Mouse (Mus musculus): ENCODE measurements around the gene Zbtb48.

Gene Zbtb48

DNA sequence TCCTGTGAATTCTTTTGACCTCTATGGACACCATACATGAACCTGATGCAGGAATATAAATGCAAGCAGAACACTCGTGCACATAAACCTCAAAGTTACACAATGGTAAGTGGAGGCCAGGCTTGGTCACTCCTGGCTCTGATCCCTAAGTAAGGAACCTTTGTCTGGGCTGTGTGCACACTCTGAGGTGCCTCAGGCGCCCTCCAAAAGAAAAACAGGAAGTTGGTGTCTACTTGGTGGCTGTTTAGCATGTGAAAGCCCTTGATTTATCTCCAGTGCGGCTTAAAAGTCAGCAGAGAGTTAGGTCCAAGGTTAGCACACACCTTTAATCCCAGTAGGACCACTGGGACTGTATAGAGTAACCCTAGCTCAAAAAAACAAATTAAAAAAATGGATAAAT lies 28.0 kb downstream of the Zbtb48 start:
- no peak for DNase-seq

DNA sequence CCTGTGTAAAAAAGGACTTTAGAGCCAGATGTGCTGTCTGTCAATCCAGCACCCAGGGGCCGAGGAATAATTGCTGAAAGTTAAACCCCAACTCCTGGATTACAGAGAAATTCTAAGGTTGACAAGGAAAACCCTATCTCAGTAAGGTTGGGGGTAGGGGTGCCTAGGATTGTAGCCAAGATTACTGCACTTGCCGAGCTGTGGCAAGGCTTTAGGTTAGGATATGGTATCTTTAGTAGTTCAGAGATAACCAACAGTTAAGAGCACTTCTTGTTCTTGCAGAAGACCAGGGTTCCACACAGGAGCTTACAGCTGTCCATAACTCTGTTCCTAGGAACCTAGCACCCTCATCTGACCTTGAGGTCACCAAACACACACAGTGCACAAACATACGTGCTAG lies 29.8 kb downstream of the Zbtb48 start:
- DNase-seq = no peak

DNA sequence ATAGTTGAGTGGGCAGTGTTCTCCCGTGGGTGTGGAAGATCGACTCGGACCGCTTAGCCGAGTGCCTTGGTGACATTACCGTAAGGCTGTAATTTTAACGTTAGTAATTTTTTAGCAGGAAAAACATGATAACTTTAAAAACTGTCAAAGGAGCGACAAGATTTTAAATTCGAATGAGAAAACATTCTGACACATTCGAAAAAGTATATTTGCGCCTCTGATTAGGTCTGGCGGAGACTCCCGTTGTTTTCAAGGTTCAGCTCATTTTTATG lies 30.6 kb downstream of the Zbtb48 start:
- no peak for DNase-seq

DNA sequence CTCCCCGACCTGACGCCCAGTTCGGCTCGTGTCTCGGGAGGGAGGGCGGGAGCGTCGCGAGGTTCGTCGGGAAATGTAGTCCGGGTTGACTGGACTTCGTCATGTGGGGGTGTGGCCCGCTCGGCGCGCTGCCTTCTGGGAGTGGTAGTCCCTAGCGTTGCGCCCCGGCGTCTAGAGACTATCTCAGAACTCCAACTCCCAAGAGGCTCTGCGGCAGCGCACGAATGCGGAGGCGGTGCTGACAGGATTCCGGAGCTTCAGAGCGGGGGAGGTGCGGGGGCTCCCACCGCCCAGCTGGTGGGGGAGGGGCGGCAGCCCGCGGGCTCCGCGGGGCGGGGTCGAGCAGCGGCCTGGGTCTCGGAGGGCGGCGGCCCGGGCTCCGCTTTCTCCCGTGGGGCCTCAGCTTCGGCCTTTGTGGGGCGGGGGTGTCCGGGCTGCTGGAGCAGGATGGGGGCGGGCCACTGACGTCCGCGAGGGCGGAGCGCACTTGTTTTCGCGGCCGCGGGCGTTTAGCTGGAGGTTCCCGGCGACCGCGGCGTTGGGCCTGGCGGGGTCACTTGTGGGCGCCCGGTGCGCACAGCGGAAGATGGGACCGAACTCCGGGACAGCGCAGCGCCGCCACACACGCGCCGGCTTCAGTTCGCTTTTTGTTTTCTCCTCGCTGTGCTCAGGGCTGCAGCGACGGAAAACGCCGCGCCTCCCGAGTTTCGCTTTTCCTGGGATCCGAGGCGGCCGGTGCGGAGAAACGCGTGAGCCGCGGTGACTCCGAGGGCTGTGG lies 31.1 kb downstream of the Zbtb48 start, which contains the start of gene Phf13:
Phf13 (minus strand) TSS at position 86 of the 778 bp plus-strand sequence.
- peak; percentile 99 for DNase-seq

DNA sequence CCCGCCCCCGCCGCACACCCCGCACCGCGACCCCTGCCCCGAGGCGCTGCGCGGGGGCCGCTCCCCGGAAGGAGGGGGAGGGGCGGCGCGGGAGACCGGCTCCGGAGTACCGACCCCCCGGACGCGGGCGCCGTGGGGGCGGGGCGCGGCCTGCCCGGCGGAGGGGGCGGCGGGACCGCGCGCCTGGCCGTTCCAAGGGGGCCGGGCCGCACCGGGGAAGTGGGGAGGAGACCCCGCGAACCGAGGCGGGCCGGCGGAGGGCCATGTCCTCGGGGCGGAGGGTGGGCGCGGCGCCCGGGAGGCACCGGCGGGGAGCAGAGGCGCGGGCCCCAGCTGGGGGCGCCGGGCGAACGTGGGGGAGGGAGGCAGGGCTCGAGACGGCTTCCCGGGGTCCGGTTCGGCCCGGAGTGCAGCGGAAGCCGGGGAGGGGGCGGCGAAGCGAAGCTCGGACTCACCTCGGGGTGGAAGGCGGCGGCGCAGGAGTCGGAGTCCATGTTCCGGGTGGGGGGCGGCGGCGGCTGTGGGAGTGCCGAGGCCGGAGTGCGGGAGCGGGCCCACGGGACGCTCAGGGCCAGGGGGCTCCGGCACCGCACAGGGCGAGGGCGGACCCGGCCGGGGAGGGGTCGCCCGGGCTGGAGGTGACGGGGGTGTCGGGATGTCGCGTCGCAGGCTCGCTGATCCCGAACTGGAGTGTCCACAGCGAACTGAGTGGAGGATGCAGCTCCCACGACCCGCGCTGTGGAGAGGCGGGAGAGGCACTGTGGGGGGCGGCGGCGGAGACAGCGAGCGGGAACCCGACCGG lies 31.9 kb downstream of the Zbtb48 start:
- peak; percentile 59 for DNase-seq

DNA sequence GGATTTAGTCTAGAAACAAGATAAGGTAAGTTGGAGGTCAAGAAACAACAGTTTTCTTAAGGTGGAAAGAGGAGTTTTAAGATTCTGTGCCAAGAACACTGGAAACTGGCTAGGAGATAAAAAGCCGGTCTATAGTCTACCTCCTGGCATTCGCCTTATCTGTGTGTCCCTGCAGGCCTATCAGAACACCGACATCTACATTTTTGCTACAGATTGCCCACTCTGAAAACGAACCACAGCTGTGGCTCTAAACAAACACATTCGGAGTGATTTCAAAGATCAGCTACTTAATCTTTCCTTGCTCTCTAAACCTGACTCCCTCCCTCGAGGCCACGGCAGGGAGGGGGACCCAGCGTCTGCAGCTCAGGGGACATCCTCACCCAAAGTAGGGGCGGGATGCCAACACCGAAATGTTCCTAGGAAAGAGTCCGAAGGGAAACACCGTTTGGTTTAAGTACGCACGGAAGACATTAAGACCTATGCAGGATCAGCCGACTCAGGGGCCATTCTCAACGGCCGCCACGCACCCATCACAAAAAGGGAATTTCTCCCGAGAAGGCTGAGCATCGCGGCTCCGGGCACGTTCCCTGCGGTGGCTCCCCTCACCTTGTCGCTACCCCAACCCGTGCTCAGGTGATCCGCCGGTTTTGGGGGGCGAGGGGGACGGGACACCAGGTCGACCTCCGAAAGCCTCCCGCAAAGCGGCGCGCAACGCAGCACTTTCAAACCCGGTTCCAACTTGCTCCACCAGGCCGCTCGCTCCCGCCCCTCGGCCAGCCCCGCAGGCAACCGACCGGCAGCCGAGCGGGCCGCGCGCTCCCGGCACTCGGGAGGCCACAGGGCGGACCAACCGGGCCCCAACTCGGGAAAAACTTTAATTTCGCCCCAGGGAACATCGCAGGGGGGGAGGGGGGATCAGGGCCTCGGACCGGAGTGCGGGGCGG lies 33.0 kb downstream of the Zbtb48 start:
- DNase-seq = peak; percentile 46

DNA sequence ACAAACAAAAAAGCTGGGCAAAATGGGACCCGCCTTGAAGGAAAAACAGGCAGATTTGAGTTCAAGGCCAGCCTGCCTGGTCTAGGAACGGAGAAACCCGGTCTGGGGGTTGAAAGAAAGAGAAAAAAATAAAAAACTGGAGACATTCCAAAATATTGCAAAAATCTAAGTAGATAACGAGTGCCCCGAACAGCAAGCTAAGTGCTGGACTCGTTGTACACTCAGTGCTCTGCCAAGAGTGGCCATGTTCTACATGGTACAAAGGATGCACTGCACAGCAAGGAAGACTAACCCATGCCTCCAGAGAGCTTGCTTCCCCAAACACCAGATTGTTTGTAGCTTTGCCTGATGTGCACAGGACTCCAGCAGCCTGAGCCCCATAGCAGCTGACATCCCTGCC lies 34.4 kb downstream of the Zbtb48 start:
- no peak for DNase-seq

DNA sequence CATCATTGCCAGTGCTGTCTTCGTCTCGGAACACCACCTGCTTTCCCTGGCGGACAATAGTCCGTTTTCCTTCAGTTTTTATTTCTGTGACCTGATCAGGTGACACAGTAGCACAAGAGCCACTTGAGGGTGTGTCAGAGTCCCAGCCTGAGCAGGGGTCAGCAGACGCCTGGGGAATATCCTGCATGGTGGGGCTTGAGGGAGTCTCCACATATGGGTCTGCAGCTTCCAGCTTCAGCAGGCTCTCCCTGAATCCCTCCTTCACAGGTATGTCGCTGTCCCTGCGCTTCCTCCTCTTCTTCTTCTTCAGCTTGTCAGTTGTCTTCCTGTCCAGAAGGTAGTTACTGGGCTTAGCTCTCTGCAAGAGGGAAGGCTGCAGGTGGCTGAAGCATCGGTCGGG lies 35.4 kb downstream of the Zbtb48 start:
- DNase-seq = no peak

DNA sequence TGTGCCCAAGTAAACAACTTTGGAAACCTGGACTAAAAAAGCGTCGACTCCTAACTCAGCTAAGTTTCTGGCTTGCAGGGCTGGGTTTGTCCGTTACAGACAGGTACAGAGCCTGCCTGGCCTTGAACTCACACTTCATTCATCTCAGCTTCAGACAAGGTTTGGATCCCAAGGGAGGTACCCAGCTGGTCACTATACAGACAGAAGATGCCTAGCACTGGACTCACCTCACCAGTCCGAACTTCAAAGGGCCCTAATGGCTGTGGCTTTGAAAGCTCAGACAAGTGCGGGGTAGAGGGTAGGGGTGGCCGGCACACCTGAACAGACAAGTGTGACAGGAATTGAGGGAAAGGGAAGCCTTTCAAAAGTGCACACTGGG lies 38.4 kb downstream of the Zbtb48 start:
- no peak for DNase-seq

DNA sequence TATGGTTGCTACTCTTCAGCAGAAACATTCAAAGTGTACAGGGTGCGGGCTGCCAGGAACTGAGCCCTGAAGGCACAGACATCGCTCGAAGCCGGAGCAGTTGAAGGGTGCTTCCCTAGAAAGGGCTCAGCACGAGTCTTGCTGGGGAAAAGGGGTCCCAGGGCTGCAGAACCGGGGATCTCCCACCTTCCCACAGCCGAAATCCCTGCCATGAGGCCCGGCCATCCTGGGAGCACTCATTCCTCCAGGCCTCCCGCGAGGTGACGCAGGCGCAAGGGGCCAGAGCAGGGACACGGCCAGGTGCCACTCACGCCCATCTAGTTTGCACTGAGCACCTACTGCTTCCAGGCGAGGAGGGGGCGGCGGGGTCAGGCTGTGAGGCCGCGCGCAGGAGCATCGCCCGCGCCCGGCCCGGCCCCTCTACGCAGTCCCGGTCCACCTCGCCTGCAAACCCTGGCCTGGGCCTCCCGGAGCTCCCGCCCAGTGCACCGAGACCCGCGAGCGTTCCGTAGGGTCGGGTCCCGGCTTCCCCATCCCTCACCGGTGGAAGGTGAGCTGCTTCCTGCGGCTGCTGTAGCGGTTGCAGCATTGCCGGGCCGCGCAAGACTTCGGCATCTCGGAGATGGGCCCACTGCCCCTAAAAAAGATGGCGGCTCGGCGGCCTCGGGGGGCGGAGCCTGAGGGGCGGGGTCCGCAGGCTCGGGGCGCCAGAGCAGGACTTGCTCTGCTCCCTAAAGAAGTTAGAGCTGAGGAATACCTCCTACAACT lies 38.9 kb downstream of the Zbtb48 start, which contains the start of gene Thap3:
Thap3 (minus strand) TSS at position 656 of the 768 bp plus-strand sequence.
- peak; percentile 90 for DNase-seq

DNA sequence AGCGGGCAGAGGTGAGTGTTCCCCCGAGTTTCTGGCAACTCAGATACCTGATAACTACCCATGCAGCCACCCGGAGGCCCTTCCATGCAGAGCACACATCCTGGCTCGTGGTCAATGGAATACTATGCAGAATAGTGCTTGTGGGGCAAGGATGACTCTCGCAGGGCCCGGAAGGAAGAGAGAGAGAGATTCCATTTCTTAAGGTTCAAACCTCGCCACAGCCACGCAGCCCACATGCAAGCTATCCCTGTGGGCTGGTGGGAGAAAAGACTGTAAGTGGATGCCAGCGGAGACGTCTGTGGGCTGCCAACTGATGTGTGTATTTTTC lies 39.5 kb downstream of the Zbtb48 start:
- no peak for DNase-seq

DNA sequence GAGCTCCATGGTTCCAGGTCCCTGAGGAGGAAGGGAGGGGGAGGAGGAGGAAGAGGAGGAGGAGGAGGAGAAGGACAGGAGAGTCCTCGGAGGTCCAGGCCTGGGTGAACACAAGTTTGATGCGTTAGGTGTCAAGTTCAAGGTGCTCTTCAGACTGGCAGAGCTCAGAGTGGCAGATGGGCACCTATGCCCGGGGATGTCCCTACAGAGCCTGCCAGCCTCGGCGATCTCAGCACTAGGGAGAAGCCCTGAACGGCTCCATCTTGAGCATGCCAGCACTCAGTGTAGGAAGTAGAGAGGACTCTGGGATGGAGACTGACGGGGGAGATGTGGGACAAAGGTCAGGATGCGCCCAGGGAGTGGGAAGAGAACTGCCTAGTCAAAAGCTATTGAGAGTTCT lies 40.8 kb downstream of the Zbtb48 start:
- DNase-seq = no peak

DNA sequence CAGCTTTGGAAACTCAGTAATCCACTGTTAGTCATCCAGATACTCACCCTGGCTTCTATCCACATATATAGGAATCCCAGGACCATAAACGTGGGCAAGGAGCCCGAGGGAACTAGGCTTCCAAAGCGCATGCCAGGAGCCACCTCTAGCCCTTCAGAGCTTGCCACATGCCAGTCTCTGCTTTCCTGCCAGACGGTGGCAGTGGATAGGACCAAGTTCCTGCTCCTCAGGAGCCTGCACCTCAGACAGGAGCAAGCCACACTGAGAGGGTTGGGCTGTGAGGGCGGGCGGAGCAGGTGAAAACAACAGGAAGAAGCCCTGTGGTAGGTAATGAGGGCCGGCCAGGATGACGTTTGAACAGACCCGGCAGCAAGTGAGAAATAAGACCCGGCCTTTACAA lies 41.6 kb downstream of the Zbtb48 start:
- DNase-seq = no peak

DNA sequence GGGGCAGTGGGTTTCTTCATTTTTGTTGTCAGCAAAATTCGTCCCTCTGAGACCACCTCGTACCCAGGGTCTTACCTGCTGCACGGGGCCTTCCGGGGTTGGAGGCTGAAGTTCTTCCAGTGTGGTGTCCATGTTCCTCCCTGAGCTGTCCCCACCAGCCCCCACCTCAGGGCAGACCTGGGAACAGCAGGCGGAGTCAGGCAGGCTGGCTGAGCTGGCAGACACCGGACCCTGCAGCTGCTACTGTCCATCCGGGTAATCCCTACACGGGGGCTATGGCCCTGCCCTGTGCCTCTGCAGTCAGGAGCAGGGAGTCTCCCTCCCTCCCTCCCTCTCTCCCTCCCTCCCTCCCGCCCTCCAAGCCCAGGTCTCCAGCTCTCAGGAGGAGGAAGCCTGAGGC lies 43.9 kb downstream of the Zbtb48 start:
- DNase-seq = peak; percentile 41

DNA sequence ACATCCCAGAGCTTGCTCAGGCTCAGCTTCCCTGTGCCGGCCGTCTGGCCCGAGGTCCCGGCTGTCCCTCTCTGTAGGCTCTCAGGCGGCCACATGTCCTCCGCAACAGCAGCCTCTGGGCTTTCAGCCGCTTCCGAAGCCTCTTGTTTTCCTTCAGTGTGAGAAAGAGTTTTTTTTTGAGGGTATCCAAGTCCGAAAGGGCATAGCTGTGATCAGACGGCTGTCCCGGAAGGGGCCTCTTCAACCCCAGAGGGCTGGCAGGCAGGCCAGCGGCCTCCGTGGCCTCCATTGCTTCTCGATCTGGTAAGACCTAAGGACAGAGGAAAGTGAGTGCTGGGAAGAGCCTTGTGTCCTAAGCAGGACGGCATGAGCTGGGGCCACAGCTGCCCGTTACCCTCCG lies 44.4 kb downstream of the Zbtb48 start:
- no peak for DNase-seq

DNA sequence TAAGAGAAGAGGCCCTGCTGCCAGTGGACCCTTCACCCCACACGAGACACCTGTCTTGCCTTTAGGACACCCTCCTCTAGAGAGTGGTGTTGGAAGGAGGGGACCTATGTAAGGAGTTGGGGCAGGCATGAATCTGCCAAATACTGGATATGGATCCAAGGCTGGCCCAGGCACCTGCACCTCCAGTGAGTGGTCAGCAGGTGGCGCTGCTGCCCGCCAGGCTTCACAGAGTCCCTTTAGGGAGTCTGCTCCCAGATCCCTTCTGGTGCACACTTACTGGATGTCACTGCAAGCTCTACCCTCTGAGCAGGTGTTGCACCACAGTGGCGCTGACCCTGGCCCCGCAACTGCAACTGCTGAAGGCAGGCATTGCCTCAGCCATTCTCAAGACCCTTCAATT lies 46.1 kb downstream of the Zbtb48 start:
- DNase-seq = peak; percentile 87

DNA sequence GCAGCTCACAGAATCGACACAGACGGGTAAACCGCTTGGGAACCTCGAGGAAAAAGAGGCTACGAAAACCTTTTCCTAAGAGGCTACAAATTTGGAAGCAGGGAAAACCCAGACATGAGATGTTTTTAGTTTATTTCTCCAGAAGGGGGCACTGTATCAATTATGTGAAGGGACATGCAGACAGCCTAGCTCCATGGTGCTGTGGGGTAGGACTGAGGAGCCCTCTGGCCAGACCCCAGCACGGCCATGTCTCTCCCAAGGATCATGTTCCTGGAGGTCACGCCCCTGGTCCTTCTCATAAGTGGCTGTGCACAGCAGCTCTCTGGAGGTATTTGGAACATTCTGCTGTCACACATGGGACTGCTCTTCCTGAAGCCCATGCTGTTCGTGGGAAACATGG lies 46.8 kb downstream of the Zbtb48 start:
- DNase-seq = no peak

DNA sequence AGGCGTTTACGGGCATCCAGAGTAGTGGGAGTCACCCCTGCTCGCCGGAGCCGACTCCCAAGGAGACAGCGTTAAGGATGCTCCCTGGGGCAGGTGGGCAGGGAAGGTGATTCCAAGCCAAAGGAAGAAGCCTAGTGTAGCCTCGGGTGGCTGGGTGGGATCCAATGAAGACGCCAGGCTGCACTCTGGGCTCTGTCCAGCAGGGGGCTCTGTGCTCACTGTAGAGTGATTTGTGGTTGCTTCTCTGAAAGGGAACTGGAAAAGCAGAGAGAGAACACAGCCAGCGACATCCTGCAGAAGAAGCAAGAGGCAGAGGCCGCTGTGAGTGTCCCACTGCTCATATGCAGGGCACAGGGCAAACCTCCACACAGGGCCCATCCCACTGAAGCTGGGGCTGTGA lies 49.7 kb downstream of the Zbtb48 start:
- DNase-seq = peak; percentile 89

DNA sequence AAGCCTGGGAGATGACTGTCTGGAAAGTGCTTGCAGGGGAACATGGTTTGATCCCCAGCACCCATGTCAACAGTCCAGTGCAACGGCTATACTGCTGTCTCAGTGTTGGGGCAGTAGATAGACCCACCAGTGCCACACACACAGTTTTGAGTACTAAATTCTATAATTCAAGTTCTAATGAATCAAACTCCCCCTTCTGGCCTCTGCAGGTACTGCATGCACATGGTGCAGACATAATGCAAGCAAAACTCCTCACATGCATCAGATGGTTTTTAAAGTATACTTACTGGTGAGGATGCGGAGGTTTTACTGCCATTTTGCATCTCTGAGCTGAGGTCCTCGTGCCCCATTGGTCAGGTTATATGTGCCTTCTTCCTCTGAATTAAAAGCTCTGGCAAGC lies 52.0 kb downstream of the Zbtb48 start:
- DNase-seq = peak; percentile 48

DNA sequence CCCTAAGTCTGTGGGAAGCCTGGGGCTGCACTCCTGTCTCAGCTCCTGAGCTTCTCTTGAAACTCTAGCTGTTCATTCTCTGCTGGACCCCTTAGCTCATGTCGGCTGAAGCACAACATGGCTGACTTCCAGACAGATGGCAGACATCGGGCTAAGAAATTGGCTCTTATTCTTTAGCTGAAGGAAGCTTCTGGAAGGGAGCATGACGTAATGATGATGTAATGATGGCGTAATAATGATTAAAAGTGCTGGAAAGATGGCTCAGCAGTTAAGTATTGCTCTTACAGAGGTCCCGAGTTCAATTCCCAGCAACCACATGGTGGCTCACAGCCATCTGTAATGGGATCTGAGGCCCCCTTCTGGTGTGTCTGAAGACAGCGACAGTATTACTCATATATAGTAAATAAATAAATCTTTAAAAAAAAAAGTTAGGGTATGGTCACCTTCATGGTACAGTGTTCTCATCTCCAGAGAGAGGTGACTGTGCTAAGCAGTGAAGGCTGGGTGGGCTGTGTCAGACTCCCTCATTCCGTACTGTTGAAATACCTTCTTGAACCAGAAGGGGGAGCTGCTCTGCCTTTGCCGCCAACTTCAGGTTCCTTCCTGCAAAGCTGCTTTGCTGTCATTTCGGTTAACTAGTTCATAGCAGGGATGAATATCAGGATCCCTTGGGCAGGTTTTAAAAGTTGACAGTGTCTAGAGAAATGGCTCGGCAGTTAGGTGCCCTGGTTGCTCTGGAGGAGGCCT lies 55.1 kb downstream of the Zbtb48 start:
- DNase-seq = peak; percentile 60

Measured in lung, postnatal 10 days (tissue).